Mouse (Mus musculus) T-helper 2 cell (primary cell): ENCODE measurements around the gene AI182371.

Source experiments
- in situ Hi-C: fragments of 300-600 bp; cut with MboI, MseI; formaldehyde crosslinking; loops from one replicate; pipeline ENCODE4 v1.15.1; 2025; ENCODE audit warnings: high pct_unique_total_duplicates

The AI182371 gene

GRCm38 (mm10) chr2:35101443-35101842 lies at the start of gene AI182371:
Gene AI182371, minus strand, starts transcription at chr2:35101543.
- in situ Hi-C loops, result no loop called here

GRCm38 (mm10) chr2:35148806-35149205 lies 47.5 kb upstream of the AI182371 start:
- in situ Hi-C loops, result loop anchor here (25.0 kb wide), 1 partner anchor 437 kb away; no protein-coding TSS in a partner anchor

- in situ Hi-C loops, result loop anchor here (5.0 to 25.0 kb wide), 2 partner anchors 46 to 429 kb away; no protein-coding TSS in a partner anchor
Observed at GRCm38 (mm10) chr2:35141673-35142072, 40.3 kb upstream of the AI182371 start.

- in situ Hi-C loops, result loop anchor here (25.0 kb wide), 1 partner anchor 426 kb away; no protein-coding TSS in a partner anchor
Observed at GRCm38 (mm10) chr2:35138576-35138975, 37.2 kb upstream of the AI182371 start.

- in situ Hi-C loops, result loop anchor here (25.0 kb wide), 1 partner anchor 422 kb away; no protein-coding TSS in a partner anchor
Observed at GRCm38 (mm10) chr2:35133891-35134290, 32.5 kb upstream of the AI182371 start.

- in situ Hi-C loops, result loop anchor here (25.0 kb wide), 1 partner anchor 420 kb away; no protein-coding TSS in a partner anchor
Observed at GRCm38 (mm10) chr2:35132662-35133055, 31.3 kb upstream of the AI182371 start.

GRCm38 (mm10) chr2:35131991-35132661 lies 30.8 kb upstream of the AI182371 start:
- in situ Hi-C loops, result loop anchor here (25.0 kb wide), 1 partner anchor 420 kb away; no protein-coding TSS in a partner anchor

GRCm38 (mm10) chr2:35131491-35131890 lies 30.1 kb upstream of the AI182371 start:
- in situ Hi-C loops, result loop anchor here (25.0 kb wide), 1 partner anchor 419 kb away; no protein-coding TSS in a partner anchor

- in situ Hi-C loops, result loop anchor here (25.0 kb wide), 1 partner anchor 412 kb away; no protein-coding TSS in a partner anchor
Observed at GRCm38 (mm10) chr2:35124716-35125115, 23.4 kb upstream of the AI182371 start.

GRCm38 (mm10) chr2:35110521-35110920 lies 9.2 kb upstream of the AI182371 start:
- in situ Hi-C loops, result no loop called here

- in situ Hi-C loops, result loop anchor here (5.0 kb wide), 1 partner anchor 63 kb away; no protein-coding TSS in a partner anchor
Observed at GRCm38 (mm10) chr2:35109924-35110304, 8.6 kb upstream of the AI182371 start.

- in situ Hi-C loops, result loop anchor here (5.0 kb wide), 1 partner anchor 62 kb away; no protein-coding TSS in a partner anchor
Observed at GRCm38 (mm10) chr2:35109141-35109923, 8.0 kb upstream of the AI182371 start, which contains the start of gene Cntrl. Gene Cntrl, plus strand, starts transcription at chr2:35109492.

GRCm38 (mm10) chr2:35108712-35109111 lies 7.4 kb upstream of the AI182371 start:
- in situ Hi-C loops, result loop anchor here (5.0 kb wide), 1 partner anchor 61 kb away; no protein-coding TSS in a partner anchor

GRCm38 (mm10) chr2:35107984-35108635 lies 6.8 kb upstream of the AI182371 start:
- in situ Hi-C loops, result loop anchor here (5.0 kb wide), 1 partner anchor 61 kb away; no protein-coding TSS in a partner anchor

GRCm38 (mm10) chr2:35104843-35105242 lies 3.5 kb upstream of the AI182371 start:
- in situ Hi-C loops, result loop anchor here (5.0 kb wide), 1 partner anchor 58 kb away; no protein-coding TSS in a partner anchor

GRCm38 (mm10) chr2:35103558-35103957 lies 2.2 kb upstream of the AI182371 start:
- in situ Hi-C loops, result no loop called here

- in situ Hi-C loops, result no loop called here
Observed at GRCm38 (mm10) chr2:35102777-35103176, 1.4 kb upstream of the AI182371 start.

- in situ Hi-C loops, result no loop called here
Observed at GRCm38 (mm10) chr2:35100529-35100928, 814 bp downstream of the AI182371 start.

- in situ Hi-C loops, result no loop called here
Observed at GRCm38 (mm10) chr2:35087418-35087817, 13.9 kb downstream of the AI182371 start.

GRCm38 (mm10) chr2:35079166-35079565 lies 22.2 kb downstream of the AI182371 start:
- in situ Hi-C loops, result no loop called here

GRCm38 (mm10) chr2:35074328-35074727 lies 27.0 kb downstream of the AI182371 start:
- in situ Hi-C loops, result no loop called here
